Mouse (Mus musculus): ENCODE measurements around the gene Usp6nl. TPM values are rescaled to one million over a fixed set of nuclear protein-coding genes. Genes with fewer than 3 reads are reported as not detected.

Gene Usp6nl
- total and polyA plus RNA-seq, 3 experiments = 8.9 to 67.1 (median 24.8) TPM

- TF ChIP-seq MEF2A (IDR thresholded peaks at IDR 0.05; ENCODE audit: extremely low read depth, insufficient replicate concordance, low read depth, low read length, poor library complexity, severe bottlenecking) = no peak
- TF ChIP-seq ETS1 (IDR thresholded peaks at IDR 0.05; ENCODE audit: low read depth, low read length) = peak; percentile 16; the same call in 1 of the 2 replicates
- no peak for TF ChIP-seq HCFC1 (IDR thresholded peaks at IDR 0.05; ENCODE audit: low read depth, low read length)
- no peak for TF ChIP-seq MYB (IDR thresholded peaks at IDR 0.05; ENCODE audit: low read depth, low read length)
- no peak overlapping the region for H3K4me3 ChIP-seq (ENCODE audit: control insufficient read depth in 1 of 2, insufficient read depth in 1 of 2, low read depth in 2 of 2, low read length in 2 of 2)
- no peaks in the 10 kb centered on the region for H3K9me3 ChIP-seq (replicated peaks; ENCODE audit: insufficient read depth, low read length)
- H3K27ac ChIP-seq (ENCODE audit: control insufficient read depth, low read depth, low read length) = peak overlapping the region; percentile 81
- H3K9ac ChIP-seq (ENCODE audit: control insufficient read depth, low read depth, low read length, poor library complexity, severe bottlenecking) = peak overlapping the region; percentile 39
- peak; percentile 57 for DNase-seq (ENCODE audit: low read depth, low spot score)
- H3K79me2 ChIP-seq (ENCODE audit: control insufficient read depth, insufficient read depth, low read length, poor library complexity) = no peaks in the 10 kb centered on the region
- H3K4me1 ChIP-seq (ENCODE audit: control insufficient read depth in 1 of 2, insufficient read depth in 2 of 2, low read length in 2 of 2) = peaks cover 21 to 41% of the 10 kb centered on the region in 2 experiments
- H3K36me3 ChIP-seq (ENCODE audit: control insufficient read depth in 1 of 2, insufficient read depth in 2 of 2, low read length in 2 of 2) = peaks cover 0 to 30% of the 10 kb centered on the region in 2 experiments; a peak in 2 of 4 replicates
- no peaks in the 10 kb centered on the region for H3K27me3 ChIP-seq (ENCODE audit: control insufficient read depth in 1 of 2, insufficient read depth in 2 of 2, low read length in 2 of 2)
Measured at GRCm38 (mm10) chr2:6278813-6279530, 43.5 kb upstream of the Usp6nl start.

- peak overlapping the region; percentile 39 for H3K9ac ChIP-seq (ENCODE audit: control insufficient read depth, low read depth, low read length, poor library complexity, severe bottlenecking)
- H3K4me3 ChIP-seq (ENCODE audit: control insufficient read depth in 1 of 2, insufficient read depth in 1 of 2, low read depth in 2 of 2, low read length in 2 of 2) = peak overlapping the region in 1 of 2 experiments; percentile 16; a peak in 2 of 4 replicates
- TF ChIP-seq GATA1 (IDR thresholded peaks at IDR 0.05; ENCODE audit: low read depth, low read length) (peak; percentile 57; the same call in 1 of the 2 replicates), EP300 (IDR thresholded peaks at IDR 0.05; ENCODE audit: low read depth in 1 of 2, low read length in 2 of 2) (peak; percentile 9 to 79; a peak in 3 of 4 replicates), ETS1 (IDR thresholded peaks at IDR 0.05; ENCODE audit: low read depth, low read length) (peak; percentile 57; the same call in 1 of the 2 replicates), TAL1 (IDR thresholded peaks at IDR 0.05; ENCODE audit: low read length) (peak; percentile 57; the same call in 1 of the 2 replicates), ZNF384 (IDR thresholded peaks at IDR 0.05; ENCODE audit: low read depth, low read length) (peak; percentile 88), SIN3A (IDR thresholded peaks at IDR 0.05; ENCODE audit: low read length) (peak; percentile 56), ZMIZ1 (IDR thresholded peaks at IDR 0.05; ENCODE audit: low read depth, low read length) (no peak), SMC3 (IDR thresholded peaks at IDR 0.05; ENCODE audit: low read depth, low read length) (no peak)
- no peaks in the 10 kb centered on the region for H3K79me2 ChIP-seq (ENCODE audit: control insufficient read depth, insufficient read depth, low read length, poor library complexity)
- peaks cover 21 to 40% of the 10 kb centered on the region in 2 experiments for H3K4me1 ChIP-seq (ENCODE audit: control insufficient read depth in 1 of 2, insufficient read depth in 2 of 2, low read length in 2 of 2)
- DNase-seq (ENCODE audit: low read depth, low spot score) = peak; percentile 85
- H3K36me3 ChIP-seq (ENCODE audit: control insufficient read depth in 1 of 2, insufficient read depth in 2 of 2, low read length in 2 of 2) = peaks cover 0 to 26% of the 10 kb centered on the region in 2 experiments; a peak in 2 of 4 replicates
- H3K9me3 ChIP-seq (replicated peaks; ENCODE audit: insufficient read depth, low read length) = no peaks in the 10 kb centered on the region
- no peaks in the 10 kb centered on the region for H3K27me3 ChIP-seq (ENCODE audit: control insufficient read depth in 1 of 2, insufficient read depth in 2 of 2, low read length in 2 of 2)
- peak overlapping the region; percentile 81 for H3K27ac ChIP-seq (ENCODE audit: control insufficient read depth, low read depth, low read length)
Measured at GRCm38 (mm10) chr2:6279614-6280301, 42.7 kb upstream of the Usp6nl start.
